Mouse (Mus musculus) megakaryocyte, embryonic 14.5 days (primary cell): ENCODE data around the gene Copz2. TPM values are rescaled to one million over a fixed set of nuclear protein-coding genes. Genes with fewer than 3 reads are reported as not detected.
"Not testable (repeated sequence)": the region's sequence is repeated elsewhere in the genome, so short reads cannot be mapped to it uniquely, and the experiment has no call there.

Source experiments
- H3K27me3 ChIP-seq: replicated peaks from 2 replicates; pipeline ENCODE3; 2012; ENCODE audit warnings: inconsistent platforms
- H3K36me3 ChIP-seq: replicated peaks from 2 replicates; pipeline ENCODE3; 2012; ENCODE audit warnings: low read length, inconsistent platforms, mixed read lengths
- H3K4me1 ChIP-seq: 2 replicates; pipeline ENCODE4 v1.6.1; 2012; ENCODE audit warnings: inconsistent platforms
- H3K4me3 ChIP-seq: replicated peaks from 2 replicates; pipeline ENCODE3; 2012; ENCODE audit warnings: moderate library complexity, mild to moderate bottlenecking, inconsistent platforms
- H3K9me3 ChIP-seq: 2 replicates; pipeline ENCODE4 v1.6.1; 2012; ENCODE audit warnings: inconsistent platforms
- FLI1 ChIP-seq: IDR thresholded peaks from 2 replicates; pipeline ENCODE4 v1.6.1; 2012; ENCODE audit warnings: low read length, inconsistent platforms, mixed read lengths
- GATA1 ChIP-seq: IDR thresholded peaks from 3 replicates; pipeline ENCODE4 v1.6.1; 2012; ENCODE audit warnings: mixed read lengths, low read length, inconsistent platforms, borderline replicate concordance
- polyA plus RNA-seq: library from polyadenylated mRNA; stranded (reverse); fragments of >175 nt; gene quantifications from 2 replicates; pipeline ENCODE4 v1.2.3, GENCODE M21; 2012; ENCODE audit warnings: low replicate concordance; ENCODE audit not compliant: insufficient read depth

The Copz2 gene
- polyA plus RNA-seq, 1 experiment: 3.4 TPM

- peaks cover 36% of the 10 kb centered on the region for H3K27me3 ChIP-seq
- H3K36me3 ChIP-seq: no peaks in the 10 kb centered on the region
- H3K4me1 ChIP-seq: peaks cover 4% of the 10 kb centered on the region
- no peak overlapping the region for H3K4me3 ChIP-seq
- TF ChIP-seq FLI1 (no peak), GATA1 (no peak)
- H3K9me3 ChIP-seq: peaks cover 9% of the 10 kb centered on the region; the same call in 1 of the 2 replicates
Observed at GRCm38 (mm10) chr11:96838341-96838740, 11.3 kb upstream of the Copz2 start.

GRCm38 (mm10) chr11:96839428-96839827 is 10.2 kb upstream of the Copz2 start:
- H3K4me3 ChIP-seq: no peak overlapping the region
- H3K9me3 ChIP-seq: peaks cover 9% of the 10 kb centered on the region; the same call in 1 of the 2 replicates
- H3K36me3 ChIP-seq: no peaks in the 10 kb centered on the region
- peaks cover 4% of the 10 kb centered on the region; the same call in 1 of the 2 replicates for H3K4me1 ChIP-seq
- H3K27me3 ChIP-seq: peaks cover 35% of the 10 kb centered on the region
- TF ChIP-seq GATA1: no peak
- no peak for TF ChIP-seq FLI1

- TF ChIP-seq GATA1 (no peak), FLI1 (no peak)
Observed at GRCm38 (mm10) chr11:96839877-96840276, 9.8 kb upstream of the Copz2 start.

GRCm38 (mm10) chr11:96840290-96840689 is 9.4 kb upstream of the Copz2 start:
- Histone ChIP-seq H3K4me3 (no peak overlapping the region), H3K4me1 (peaks cover 4% of the 10 kb centered on the region; the same call in 1 of the 2 replicates), H3K9me3 (peaks cover 18% of the 10 kb centered on the region), H3K27me3 (peaks cover 35% of the 10 kb centered on the region), H3K36me3 (no peaks in the 10 kb centered on the region)
- TF ChIP-seq GATA1: no peak
- TF ChIP-seq FLI1: no peak

More at GRCm38 (mm10) chr11:96839877-96840276, 9.8 kb upstream of the Copz2 start:
- H3K9me3 ChIP-seq: peaks cover 13% of the 10 kb centered on the region
- no peak overlapping the region for H3K4me3 ChIP-seq
- peaks cover 4% of the 10 kb centered on the region; the same call in 1 of the 2 replicates for H3K4me1 ChIP-seq
- no peaks in the 10 kb centered on the region for H3K36me3 ChIP-seq
- peaks cover 35% of the 10 kb centered on the region for H3K27me3 ChIP-seq

GRCm38 (mm10) chr11:96843627-96844026 is 6.0 kb upstream of the Copz2 start:
- Histone ChIP-seq H3K9me3 (peaks cover 24% of the 10 kb centered on the region), H3K36me3 (no peaks in the 10 kb centered on the region), H3K4me3 (no peak overlapping the region), H3K27me3 (peaks cover 36% of the 10 kb centered on the region), H3K4me1 (peaks cover 7% of the 10 kb centered on the region; the same call in 1 of the 2 replicates)
- TF ChIP-seq FLI1 (no peak), GATA1 (no peak)

- Histone ChIP-seq H3K36me3 (no peaks in the 10 kb centered on the region), H3K4me1 (peaks cover 16% of the 10 kb centered on the region), H3K27me3 (peaks cover 41% of the 10 kb centered on the region), H3K9me3 (peaks cover 17% of the 10 kb centered on the region), H3K4me3 (no peak overlapping the region)
- TF ChIP-seq GATA1 (no peak), FLI1 (no peak)
Observed at GRCm38 (mm10) chr11:96847240-96847639, 2.4 kb upstream of the Copz2 start.

- peaks cover 15% of the 10 kb centered on the region for H3K9me3 ChIP-seq
- H3K4me3 ChIP-seq: no peak overlapping the region
- no peaks in the 10 kb centered on the region for H3K36me3 ChIP-seq
- H3K4me1 ChIP-seq: peaks cover 16% of the 10 kb centered on the region
- H3K27me3 ChIP-seq: peaks cover 45% of the 10 kb centered on the region
- TF ChIP-seq GATA1: no peak
- TF ChIP-seq FLI1: no peak
Observed at GRCm38 (mm10) chr11:96848694-96849093, 976 bp upstream of the Copz2 start.

- Histone ChIP-seq H3K4me1 (peaks cover 16% of the 10 kb centered on the region), H3K9me3 (peaks cover 15% of the 10 kb centered on the region), H3K27me3 (peaks cover 49% of the 10 kb centered on the region)
- H3K36me3 ChIP-seq, H3K4me3 ChIP-seq: not testable (repeated sequence)
Observed at GRCm38 (mm10) chr11:96849145-96849544, 525 bp upstream of the Copz2 start.

GRCm38 (mm10) chr11:96857446-96857845 is 7.8 kb downstream of the Copz2 start:
- H3K27me3 ChIP-seq: peaks cover 54% of the 10 kb centered on the region
- TF ChIP-seq GATA1: no peak
- no peak for TF ChIP-seq FLI1

GRCm38 (mm10) chr11:96859635-96860034 is 10.0 kb downstream of the Copz2 start:
- no peaks in the 10 kb centered on the region for H3K36me3 ChIP-seq
- peak overlapping the region; percentile 23 for H3K4me3 ChIP-seq
- TF ChIP-seq FLI1 (no peak), GATA1 (no peak)

More at GRCm38 (mm10) chr11:96857446-96857845, 7.8 kb downstream of the Copz2 start:
- Histone ChIP-seq H3K4me3 (no peak overlapping the region), H3K9me3 (no peaks in the 10 kb centered on the region), H3K36me3 (no peaks in the 10 kb centered on the region), H3K4me1 (peaks cover 25% of the 10 kb centered on the region)

GRCm38 (mm10) chr11:96860564-96860963 is 10.9 kb downstream of the Copz2 start:
- no peaks in the 10 kb centered on the region for H3K9me3 ChIP-seq
- peaks cover 38% of the 10 kb centered on the region for H3K4me1 ChIP-seq
- TF ChIP-seq GATA1 (no peak), FLI1 (no peak)
- H3K27me3 ChIP-seq: peaks cover 39% of the 10 kb centered on the region
- H3K4me3 ChIP-seq: peak overlapping the region; percentile 66
- no peaks in the 10 kb centered on the region for H3K36me3 ChIP-seq

More at GRCm38 (mm10) chr11:96859635-96860034, 10.0 kb downstream of the Copz2 start:
- H3K9me3 ChIP-seq: no peaks in the 10 kb centered on the region
- H3K4me1 ChIP-seq: peaks cover 38% of the 10 kb centered on the region
- H3K27me3 ChIP-seq: peaks cover 48% of the 10 kb centered on the region
